Mouse (Mus musculus) adipose tissue, adult 10 weeks (tissue): ENCODE data around the gene Abhd14a. TPM values are rescaled to one million over a fixed set of nuclear protein-coding genes. Genes with fewer than 3 reads are reported as not detected.

Experiments
- polyA plus RNA-seq: library from polyadenylated mRNA; stranded (reverse); fragments of 350-450 nt; fragmentation: Illumina TruSeq; extraction: RNeasy Lipid Tissue Mini Kit (QIAGEN cat#74804); gene quantifications from one replicate; pipeline ENCODE4 v1.2.3, GENCODE M21; 2014; ENCODE audit warnings: low read depth, low replicate concordance

The Abhd14a gene
- polyA plus RNA-seq = 19.6 TPM

DNA sequence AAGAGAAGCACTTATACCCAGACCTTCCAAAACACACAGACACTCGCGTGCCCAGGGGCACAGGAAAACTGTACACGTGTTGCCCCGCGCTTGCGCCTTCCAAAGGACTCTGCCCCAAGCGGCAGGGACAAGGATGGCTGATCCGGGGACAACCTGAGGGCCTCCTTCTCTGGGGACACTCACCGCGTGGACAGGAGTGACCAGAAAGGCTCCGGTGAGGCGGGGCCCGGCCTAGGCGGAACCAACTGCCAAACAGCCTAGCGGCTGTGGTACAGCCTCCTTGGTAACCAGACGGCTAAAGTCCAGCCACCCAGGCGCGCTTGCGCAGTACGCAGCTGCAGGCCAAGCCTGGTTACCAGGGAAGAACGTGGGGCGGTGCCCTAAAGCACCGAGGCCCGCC is at the start of gene Abhd14a, which contains the start of gene Abhd14b:
Gene Abhd14a (minus strand): TSS at position 331 of the 400 bp plus-strand sequence.
Gene Abhd14b (plus strand): TSS at position 112 of the 400 bp plus-strand sequence.

DNA sequence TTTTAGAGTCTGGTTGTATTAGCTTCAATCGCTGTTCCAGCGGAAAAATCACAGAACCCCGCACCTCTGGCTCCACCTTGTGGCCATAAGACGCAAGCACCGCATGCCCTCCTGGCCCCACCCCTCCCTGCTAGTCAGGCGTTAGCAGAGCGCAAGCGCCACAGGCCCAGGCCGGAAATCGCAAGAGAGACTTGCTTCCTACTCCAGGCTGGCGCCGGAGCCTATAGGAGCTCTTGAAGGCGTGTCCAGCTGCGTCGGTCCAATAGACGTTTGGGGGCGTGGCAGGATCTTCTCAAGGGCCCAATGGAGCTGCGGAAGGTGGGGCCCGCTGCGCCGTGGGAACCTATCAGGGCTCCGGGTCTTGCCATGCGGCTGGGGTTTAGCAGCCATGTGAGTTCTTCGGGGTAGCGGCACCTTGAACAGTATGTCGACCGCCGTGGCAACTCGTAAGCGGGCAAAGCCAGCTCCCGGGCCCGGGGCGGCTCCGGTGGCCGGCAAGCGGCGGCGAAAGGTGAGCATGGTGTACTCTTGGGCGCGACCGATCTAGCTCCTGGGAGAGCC is 29.5 kb upstream of the Abhd14a start, which contains the start of gene Parp3:
Gene Parp3 (minus strand): TSS at position 26 of the 561 bp plus-strand sequence.

GRCm38 (mm10) chr9:106475663-106476001 is 28.2 kb upstream of the Abhd14a start, which contains the start of gene Rrp9:
Rrp9 (plus strand) TSS chr9:106475963.

DNA sequence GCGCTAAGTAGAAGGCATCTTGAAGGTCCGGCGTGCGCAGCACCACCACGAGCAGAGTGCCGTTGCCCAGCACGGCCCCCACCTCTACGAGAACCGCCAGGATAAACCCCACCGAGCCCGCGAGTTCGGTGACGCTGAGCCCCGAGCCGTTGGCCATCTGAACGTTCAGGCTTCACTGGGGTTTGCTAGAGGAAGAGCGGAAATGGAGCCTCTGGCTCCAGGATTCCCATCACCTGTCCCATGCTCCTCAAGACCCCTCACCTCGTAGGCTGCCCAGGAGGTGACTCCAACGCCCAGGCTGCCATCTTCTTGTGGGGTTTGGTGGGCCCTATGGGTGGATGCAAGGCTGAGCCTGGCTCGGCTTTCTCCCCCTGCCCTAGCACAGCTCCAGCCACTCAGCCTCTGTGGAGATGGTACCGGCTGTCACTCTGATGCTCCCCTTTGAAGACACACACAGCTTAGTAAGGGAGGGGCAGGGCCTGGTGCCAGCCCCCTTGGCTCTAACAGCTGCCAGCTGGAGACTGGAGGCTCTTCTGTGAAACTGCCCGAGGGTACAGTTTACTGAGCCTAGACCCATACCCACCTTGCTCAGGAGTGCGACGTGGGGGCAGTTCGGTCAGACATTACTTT is 18.2 kb upstream of the Abhd14a start, which contains the start of gene Gpr62:
Gene Gpr62 (minus strand): TSS at position 368 of the 630 bp plus-strand sequence.

DNA sequence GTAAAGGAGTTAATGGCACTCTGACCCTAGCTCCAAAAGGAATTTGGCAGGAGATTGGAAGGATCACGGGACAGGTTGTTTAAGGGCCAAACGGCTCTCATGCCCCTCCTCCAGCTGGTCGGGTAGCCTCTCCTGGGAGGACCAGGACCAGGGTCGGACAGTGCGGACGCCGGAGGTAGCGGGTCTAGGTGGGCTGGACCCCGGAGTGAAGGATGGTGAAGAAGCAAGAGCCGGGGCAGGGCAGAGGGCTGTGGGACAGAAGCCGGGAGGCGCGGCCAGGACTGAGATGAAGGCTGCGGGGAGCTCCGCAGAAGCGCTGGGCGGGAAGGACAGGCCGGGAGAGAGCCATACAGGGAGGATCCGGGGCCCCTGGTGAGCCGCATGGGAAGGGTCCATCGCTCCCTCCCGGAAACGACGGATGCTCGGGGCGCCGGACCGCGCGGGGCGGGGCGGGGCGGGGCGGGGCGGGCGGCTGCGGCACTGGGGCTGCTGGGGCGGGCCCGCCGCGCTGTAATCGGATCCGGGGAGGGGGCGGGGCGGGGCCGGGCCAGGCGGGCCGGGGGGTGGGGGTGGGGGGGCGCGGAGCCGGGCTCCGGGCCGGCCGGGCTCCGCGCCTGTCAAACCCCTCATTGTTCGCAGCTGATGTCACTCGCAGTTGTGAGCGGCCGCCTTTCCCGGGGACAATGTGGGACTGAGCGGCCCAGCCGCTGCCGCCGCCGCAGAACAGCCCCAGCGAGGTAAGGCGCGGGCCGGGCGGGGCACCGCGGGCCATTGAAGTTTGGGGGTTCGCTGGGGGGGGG is 6.0 kb upstream of the Abhd14a start, which contains the start of gene Pcbp4:
Gene Pcbp4 (plus strand): TSS at position 21 of the 800 bp plus-strand sequence.

GRCm38 (mm10) chr9:106429221-106430014 is 18.1 kb downstream of the Abhd14a start, which contains the start of gene Rpl29:
Rpl29 (plus strand) TSS chr9:106429454.

Other genes starting within 250 kb of the Abhd14a start
- gene Ppm1m, start 247.9 kb downstream of the Abhd14a start, polyA plus RNA-seq = 66.7 TPM
- 29.0 TPM for gene Twf2, start 244.6 kb downstream of the Abhd14a start, polyA plus RNA-seq
- 1.6 TPM for gene Tlr9, start 225.1 kb downstream of the Abhd14a start, polyA plus RNA-seq
- 233 TPM for gene Alas1, start 199.0 kb downstream of the Abhd14a start, polyA plus RNA-seq
- 3.4 TPM for gene Poc1a, start 166.6 kb downstream of the Abhd14a start, polyA plus RNA-seq
- 16.6 TPM for gene Dusp7, start 79.0 kb downstream of the Abhd14a start, polyA plus RNA-seq
- gene Rpl29, start 18.2 kb downstream of the Abhd14a start, polyA plus RNA-seq = 770 TPM
- gene Acy1, start 9.4 kb downstream of the Abhd14a start, polyA plus RNA-seq = 14.4 TPM
- gene Abhd14b, start 219 bp downstream of the Abhd14a start, polyA plus RNA-seq = 105 TPM
- gene Pcbp4, start 5.6 kb upstream of the Abhd14a start, polyA plus RNA-seq = 25.9 TPM
- gene Gpr62, start 18.3 kb upstream of the Abhd14a start, polyA plus RNA-seq = 0.60 TPM
- 19.8 TPM for gene Rrp9, start 28.3 kb upstream of the Abhd14a start, polyA plus RNA-seq
- gene Parp3, start 29.3 kb upstream of the Abhd14a start, polyA plus RNA-seq = 58.9 TPM
- 5.6 TPM for gene Iqcf1, start 52.3 kb upstream of the Abhd14a start, polyA plus RNA-seq
- 5.1 TPM for gene Iqcf5, start 66.9 kb upstream of the Abhd14a start, polyA plus RNA-seq
- gene Iqcf3, start 114.0 kb upstream of the Abhd14a start, polyA plus RNA-seq = 28.7 TPM
- gene Iqcf4, start 123.3 kb upstream of the Abhd14a start, polyA plus RNA-seq = 13.9 TPM
- 1.0 TPM for gene Iqcf6, start 178.9 kb upstream of the Abhd14a start, polyA plus RNA-seq
- not detected for gene Grm2, start 208.4 kb upstream of the Abhd14a start, polyA plus RNA-seq
- gene Tex264, start 238.2 kb upstream of the Abhd14a start, polyA plus RNA-seq = 68.3 TPM